Mouse (Mus musculus) layer of hippocampus, adult 2 months (tissue): ENCODE measurements around the gene Gm15114. TPM values are rescaled to one million over a fixed set of nuclear protein-coding genes. Genes with fewer than 3 reads are reported as not detected.
"Not testable (repeated sequence)": the region's sequence is repeated elsewhere in the genome, so short reads cannot be mapped to it uniquely, and the experiment has no call there.

Source experiments
- DNase-seq, 2 experiments: peaks; one replicate each; pipeline ENCODE4 v3.0.0; 2022; ENCODE audit warnings: low spot score in 2 of 2
- H3K27ac ChIP-seq: fragments of 200-600 bp; 2 replicates; pipeline ENCODE4 v1.8.1; 2022
- H3K4me3 ChIP-seq: fragments of 200-600 bp; 2 replicates; pipeline ENCODE4 v1.8.1; 2022; ENCODE audit warnings: mild to moderate bottlenecking
- long read RNA-seq, 2 experiments: library from polyadenylated mRNA; stranded (forward); transcript quantifications; one replicate each; pipeline ENCODE4 v2.0.0; 2021; ENCODE audit warnings: borderline mapping rate in 2 of 2
- total RNA-seq, 2 experiments: library from RNA; stranded (reverse); gene quantifications; 2 replicates each; pipeline ENCODE4 v1.2.3; 2021

The Gm15114 gene
- total RNA-seq, result not detected
- long read RNA-seq, experiment 1, result 0 reads
- long read RNA-seq, experiment 2, result 0 reads

DNA sequence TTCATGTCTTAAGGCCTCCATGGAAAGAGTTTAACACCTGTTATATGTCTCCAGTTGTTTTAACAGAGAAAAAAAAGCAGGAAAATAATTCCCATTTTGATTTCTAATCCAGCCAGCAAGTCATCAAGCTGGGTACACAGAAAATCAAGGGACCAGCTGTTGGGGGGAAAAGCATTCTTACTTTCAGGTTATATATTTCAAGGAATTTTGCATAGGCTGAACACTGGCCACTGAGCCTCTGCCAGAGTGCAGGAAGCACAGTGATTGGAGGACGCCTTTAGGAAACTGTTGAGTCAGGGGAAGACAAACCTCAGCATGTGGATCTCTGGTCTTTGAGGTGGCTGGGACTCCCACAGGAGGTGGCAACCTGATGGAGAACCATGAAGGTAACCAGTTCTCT is at the start of gene Gm15114:
Gm15114 (plus strand) TSS at position 301 of the 400 bp plus-strand sequence.
- not testable (repeated sequence) for H3K27ac ChIP-seq, DNase-seq, H3K4me3 ChIP-seq

Other genes starting within 250 kb of the Gm15114 start
- not detected for gene Gm8334, start 126.2 kb downstream of the Gm15114 start, total RNA-seq
- gene Gm15127, start 174.6 kb downstream of the Gm15114 start, total RNA-seq, result not detected